Mouse (Mus musculus) B cell, adult 2 months (primary cell): ENCODE data around the gene Zfp386.
"Not testable (repeated sequence)": the region's sequence is repeated elsewhere in the genome, so short reads cannot be mapped to it uniquely, and the experiment has no call there.

ENCODE experiments used
- DNase-seq, 2 experiments: peaks; one replicate each; pipeline ENCODE4 v3.0.0; 2022

The Zfp386 gene

DNA sequence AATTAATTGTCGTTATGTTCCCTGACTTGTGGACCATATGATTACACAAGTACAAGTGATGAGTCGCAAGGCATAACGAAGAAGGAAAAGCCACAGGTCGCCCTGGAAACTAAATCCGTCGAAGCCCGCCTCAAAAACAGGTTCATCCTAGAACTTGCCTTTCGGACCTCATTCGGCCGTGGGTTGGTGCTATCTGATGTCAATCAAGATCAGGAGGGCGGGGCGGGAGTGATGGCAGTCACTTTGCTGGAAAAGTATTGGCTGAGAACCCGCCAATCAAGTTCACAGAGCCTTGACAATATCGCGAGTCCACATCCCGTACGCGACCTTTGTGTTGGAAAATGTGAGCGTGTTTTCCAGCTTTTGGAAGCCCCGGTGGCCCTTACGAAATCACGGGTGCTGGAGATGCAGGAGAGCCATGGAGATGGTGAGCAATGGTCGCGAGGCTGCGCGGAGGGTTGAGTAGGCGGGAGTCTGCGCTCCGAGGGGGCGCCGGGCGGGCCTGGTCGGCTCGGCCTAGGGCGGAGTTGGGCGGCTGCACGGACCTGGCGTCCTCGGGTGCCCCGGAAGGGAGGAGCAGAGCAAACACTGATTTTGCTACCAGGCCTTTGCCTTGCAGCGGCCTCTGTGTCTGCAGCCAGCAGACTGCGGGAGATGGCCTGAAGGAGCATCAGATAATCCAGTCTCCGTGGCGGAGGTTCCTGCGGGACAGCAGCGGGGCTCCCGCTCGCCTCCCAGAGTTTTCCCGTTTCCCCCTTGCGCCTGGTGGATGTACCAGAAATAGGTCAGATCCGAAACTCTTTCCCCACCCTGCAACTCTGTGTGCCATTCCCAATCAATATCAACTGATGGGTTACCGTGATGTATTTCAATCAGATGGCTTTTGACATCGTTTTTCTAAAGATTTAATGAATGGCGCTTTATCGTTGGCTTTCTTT, at the start of gene Zfp386:
TSS of gene Zfp386 (plus strand) at position 285 of the 938 bp plus-strand sequence.
- DNase-seq, result peak; percentile 95

DNA sequence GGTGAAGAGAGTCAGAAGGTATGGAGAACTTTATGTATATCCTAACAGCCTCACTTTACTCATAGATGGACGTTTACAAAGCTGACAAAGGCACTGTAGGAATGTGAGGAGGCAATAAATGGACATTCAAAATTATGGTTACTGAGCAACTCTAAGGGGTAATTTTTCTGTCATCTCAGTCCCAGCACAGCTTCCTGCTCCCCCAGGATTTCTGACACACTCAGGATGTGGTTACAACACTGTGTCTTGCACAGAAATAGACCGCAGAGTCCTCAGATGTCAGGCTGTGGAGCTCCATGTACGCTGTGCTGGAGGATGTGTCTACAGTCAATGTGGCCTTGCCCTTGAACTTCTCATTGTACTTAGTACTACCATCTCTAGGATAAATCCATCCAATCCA, 47.7 kb upstream of the Zfp386 start:
- DNase-seq, result not testable (repeated sequence)

DNA sequence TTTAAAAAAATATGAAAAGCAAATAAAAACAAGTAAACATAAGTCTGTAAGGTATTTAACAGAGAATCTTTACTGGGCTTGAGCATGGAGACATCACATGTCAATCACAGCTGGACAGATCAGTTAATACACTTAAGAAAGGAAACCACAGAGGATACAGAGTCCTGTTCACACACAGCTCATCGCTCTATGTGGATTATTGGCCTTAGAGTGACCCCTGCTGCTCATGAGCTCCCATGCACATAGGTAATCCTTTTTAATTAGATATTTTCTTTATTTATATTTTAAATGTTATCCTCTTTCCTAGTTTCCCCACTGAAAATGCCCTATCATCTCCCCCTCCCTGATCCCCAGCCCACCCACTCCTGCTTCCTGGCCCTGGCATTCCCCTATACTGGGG, 44.6 kb upstream of the Zfp386 start:
- not testable (repeated sequence) for DNase-seq

DNA sequence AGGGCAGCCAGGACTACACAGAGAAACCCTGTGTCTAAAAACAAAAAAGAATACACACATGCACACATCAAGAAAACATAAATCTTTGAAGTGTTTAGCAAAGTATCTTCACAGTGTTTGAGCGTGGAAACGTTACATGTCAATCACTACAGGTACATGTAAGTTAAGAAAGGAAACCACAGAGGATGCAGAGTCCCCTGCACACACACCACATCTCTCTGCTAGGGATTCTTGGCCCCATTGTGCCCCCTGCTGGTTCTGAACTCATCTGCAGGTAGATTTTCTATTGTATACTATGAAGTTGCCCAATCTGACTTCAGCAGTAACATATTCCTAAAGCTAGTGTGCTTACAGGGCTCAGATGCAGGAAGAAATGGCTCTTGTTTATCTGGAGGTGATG, 36.7 kb upstream of the Zfp386 start:
- peak; percentile 17 to 34 for DNase-seq

DNA sequence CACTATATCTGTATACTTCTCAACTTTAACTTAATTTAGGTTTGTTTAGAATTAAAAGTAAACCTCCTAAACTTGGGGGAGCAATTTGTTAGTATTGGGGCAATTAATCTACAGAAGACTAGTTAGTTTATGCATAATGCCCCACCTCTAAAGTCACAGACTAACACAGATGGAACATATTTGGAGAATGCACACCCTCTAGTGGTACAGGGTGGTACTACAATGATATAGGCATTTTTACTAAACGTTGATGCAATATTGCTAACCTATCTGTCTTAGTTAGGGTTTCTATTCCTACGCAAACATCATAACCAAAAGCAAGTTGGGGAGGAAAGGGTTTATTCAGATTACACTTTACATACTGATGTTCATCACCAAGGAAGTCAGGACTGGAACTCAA, 19.4 kb upstream of the Zfp386 start:
- DNase-seq, result peak; percentile 23 to 30

DNA sequence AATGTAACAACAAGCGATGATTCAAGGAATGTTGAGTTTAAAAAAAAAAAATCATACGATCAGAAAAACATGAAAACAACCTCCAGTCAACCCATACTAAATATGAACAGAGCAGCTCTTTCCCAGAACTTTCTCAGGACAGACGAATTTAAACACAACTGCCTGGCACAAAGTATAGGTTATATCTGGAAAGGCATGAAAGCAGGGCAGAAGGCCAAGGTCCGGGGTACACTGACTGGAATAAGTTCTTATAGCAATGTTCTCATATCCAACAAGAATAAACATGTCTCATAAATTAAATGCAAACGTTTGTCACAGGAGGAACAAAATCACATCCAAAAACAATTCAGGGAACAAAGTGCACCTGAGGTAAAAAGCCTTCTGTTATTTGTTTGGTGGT, 12.2 kb upstream of the Zfp386 start:
- no peak for DNase-seq

DNA sequence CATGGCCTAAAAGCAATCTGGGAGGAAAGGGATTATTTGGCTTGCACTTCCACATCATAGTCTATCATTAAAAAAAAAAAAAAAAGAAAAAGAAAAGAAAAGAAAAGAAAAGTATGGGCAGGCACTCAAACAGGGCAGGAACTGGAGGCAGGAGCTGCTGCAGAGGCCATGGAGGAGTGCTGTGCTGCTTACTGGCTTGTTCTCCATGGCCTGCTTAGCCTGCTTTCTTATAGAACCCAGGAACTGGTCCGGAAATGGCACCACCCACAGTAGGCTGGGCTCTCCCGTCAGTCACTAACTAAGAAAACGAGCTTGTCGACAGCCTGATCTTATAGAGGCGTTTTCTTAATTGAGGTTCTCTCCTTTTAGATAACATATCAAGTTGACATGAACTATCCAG, 2.7 kb upstream of the Zfp386 start:
- DNase-seq, result no peak

DNA sequence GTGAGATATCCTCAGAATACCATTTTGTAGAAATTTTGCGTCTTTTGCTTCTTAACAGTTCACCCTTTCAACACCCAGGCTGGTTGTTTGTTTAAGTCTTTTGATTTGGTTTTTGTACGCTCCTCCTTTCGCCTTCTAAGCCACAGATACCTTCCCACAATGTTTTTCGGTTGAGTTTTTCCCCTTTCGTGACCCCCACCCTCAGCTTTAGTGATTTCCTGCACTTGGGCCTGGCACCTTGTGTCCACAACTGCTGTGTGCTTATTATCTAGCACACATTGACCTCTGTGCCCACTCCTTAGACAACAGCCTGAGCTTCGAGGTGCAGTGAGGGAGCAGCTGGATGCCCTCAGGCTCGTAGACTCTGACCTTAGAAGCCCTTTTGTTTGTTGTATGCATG, 1.2 kb downstream of the Zfp386 start:
- DNase-seq, result no peak

DNA sequence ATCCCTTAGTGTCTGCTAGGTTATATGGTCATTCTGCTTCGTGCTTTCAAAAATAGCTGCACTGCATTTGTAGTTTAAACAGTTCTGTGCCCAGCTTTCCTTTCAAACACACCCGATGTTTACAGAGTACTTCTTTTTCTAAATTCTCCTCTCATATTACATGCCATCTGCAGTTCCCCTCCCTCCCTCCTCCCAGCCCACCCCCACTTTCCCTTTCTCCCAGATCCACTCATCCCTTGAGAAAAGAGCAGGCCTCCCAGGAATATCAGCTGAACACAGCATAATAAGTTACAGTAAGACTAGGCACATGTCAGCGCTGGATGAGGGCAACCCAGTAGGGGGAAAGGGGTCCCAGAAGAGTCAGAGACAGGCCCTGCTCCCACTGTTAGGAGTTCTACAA, 1.7 kb downstream of the Zfp386 start:
- no peak for DNase-seq

DNA sequence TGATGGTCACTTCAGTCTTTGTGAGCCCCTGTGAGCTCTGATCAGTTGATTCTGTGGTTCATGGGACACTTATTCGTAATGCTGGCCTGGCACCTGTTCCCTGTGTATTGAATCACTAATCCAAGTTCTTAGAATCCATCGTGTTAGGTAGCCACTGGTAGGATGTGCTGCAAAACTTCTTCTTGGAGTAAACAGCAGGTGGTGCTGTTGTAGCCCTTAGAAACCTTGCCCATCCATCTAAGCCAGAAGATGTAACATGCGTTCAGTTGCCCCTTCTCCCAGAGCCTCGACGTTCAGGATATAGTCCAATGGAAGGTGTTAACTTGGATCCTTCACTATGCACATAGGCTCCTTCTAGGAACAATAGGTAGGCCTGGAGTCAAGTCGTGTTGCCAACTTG, 2.2 kb downstream of the Zfp386 start:
- DNase-seq, result peak; percentile 46 to 47

DNA sequence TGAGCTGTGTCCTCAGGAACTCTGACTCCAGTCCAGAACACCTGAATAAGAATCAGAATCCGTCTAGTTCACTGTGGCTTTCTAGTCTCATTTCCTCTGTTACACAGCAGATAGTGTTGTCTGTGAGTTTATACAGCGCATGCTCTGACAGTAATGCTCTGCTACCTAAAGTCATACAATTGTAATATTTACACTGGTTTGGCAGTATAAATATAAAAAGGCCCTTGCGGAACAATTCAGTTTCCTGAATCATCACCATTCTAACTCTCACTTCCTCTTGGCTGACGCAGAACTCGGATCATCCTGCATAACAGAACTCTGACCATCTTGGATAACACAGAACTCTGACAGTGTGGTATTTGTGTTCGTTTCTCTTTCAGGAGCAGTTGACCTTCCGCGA, 6.8 kb downstream of the Zfp386 start:
- DNase-seq, result peak; percentile 40 to 44

DNA sequence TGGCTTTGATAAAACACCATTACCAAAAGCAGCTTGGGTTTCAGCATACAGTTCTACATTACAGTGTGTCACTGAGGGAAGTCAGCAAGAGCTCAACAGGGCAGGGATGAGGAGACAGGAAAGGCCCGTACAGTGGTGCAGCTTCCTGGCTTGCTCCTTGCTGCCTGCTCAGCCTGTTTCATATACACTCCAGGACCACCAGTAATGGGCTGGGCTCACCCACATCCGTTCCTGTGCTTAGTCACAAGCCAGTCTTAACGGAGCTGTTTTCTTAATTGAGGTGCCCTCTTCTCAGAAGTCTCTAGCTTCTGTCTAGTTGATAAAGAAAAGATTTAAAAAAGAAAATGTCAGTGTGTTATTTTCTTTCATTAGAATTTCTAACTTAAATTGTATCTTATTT, 8.6 kb downstream of the Zfp386 start:
- DNase-seq, result no peak

DNA sequence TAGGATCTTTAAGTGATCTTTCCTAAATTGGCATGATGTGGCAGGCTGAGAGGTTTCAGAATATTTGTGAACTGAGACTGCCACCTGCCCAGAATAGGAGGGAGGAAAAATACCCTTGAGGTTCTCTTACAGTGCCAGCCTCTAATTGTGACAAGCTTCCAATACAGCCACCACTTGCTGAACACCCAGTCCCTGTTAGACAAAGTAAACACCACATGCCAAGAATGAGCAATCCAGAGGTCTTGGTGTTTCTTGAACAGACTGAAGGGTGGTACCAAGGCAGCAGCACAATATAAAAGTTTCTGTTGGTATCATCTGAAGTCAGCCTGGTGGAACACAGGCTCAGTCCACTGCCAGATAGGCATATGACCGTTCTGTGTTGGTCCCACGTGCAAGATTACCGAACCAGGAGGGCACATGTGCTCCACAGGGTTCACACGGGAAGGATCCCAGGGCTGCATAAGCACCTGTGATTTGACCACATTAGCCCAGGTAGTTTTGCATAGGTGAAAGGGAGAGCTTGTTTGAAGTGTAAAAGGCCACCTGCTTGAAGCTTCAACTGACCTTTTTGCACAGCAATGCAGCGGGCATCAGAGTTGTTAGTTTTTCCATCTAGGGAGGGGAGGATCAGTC, 14.2 kb downstream of the Zfp386 start:
- no peak for DNase-seq

DNA sequence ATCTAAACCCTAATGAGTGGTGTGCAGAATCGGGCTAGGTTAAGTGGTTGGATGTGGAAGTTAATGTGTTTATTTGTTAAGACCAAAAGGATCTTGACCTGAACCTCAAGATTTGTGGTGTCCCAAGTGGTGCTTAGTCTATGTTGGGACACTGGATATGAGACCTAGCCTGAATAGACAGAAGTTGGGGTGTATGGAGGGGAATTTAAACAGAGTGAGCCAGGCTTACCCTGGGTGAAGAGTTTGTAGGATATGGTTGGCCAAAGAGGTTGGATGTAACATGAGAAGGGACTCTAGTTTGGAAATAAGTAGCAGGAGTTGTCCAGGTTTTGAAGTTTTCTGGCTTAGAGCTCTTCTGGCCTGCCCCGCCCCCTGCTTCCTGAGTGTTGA, 14.7 kb downstream of the Zfp386 start:
- no peak for DNase-seq

DNA sequence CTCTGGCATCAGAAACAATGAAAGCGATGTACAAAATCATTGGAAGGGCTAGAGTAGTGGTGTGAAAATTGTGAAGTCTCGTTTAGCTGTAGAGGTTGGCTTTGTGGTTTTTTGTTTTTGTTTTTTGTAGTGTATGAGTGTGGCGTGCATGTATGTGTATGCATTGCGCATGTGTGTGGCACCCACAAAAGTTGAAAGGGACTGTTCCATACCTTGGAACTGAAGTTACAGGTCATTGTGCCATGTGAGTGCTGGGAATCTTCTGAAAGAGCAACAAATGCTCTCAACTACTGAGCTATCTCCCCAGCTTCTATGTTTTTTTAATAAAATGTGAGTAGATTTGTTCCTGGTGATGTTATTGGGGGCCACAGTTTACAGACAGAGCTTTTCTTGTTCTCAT, 15.5 kb downstream of the Zfp386 start:
- DNase-seq, result no peak

DNA sequence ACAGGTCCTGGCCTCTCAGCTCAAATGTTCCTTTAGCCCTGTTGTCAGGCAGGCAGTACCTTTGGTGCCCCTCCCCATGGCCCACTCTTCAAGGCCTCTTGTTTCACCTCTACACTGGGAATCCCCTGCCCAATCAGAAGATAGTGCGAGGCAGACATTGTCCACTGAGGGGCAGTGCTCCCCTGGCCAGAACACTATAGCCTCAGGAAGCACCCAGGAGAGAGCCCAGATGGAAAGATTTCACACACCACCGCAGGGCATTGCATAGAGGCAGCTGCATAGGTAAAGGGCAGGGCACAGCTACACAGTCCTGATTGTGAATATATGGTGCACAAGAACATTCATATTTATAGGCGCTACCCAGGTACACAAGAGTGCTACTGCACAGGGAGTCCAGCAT, 23.5 kb downstream of the Zfp386 start:
- peak; percentile 9 to 12 for DNase-seq

DNA sequence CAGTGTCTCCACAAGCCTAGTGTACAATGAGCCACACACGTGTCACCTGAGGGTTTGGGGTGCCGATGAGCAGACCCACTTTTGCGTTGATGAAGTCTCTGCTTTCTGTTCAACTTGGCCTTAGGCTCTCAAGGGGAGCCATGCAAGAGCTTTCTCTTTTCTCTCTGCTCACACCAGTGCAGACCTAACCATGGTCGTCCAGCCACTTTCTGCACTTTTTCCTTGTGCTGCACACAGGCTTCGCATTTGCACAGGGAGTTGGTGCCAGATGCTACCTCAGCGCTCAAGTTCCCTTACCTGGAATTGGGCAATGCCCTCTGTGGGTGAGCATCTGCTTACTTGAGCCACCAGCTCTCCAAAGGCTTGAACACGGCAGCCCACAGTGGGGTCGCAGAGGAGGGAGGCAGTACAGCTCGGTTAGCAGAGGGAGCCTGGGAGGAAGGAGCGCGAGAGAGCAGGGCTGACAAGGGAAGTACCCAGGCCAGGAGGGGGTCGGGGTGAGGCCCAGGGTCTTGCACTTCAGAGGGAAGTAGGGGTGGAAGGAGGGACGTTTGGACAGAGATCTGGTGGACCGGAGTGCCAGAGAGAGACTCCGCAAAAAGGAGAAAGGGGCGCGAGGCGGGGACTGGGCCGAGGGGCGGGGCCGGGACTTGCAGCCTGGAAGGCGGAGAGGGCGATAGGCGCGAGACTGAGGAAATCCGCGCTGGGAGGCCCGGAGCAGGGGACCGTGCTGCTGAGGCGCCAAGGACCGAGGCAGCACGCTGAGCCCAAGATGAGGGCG, 29.7 kb downstream of the Zfp386 start, which contains the start of gene Vipr2:
TSS of gene Vipr2 (plus strand) at position 653 of the 781 bp plus-strand sequence.
- peak; percentile 31 to 33 for DNase-seq

DNA sequence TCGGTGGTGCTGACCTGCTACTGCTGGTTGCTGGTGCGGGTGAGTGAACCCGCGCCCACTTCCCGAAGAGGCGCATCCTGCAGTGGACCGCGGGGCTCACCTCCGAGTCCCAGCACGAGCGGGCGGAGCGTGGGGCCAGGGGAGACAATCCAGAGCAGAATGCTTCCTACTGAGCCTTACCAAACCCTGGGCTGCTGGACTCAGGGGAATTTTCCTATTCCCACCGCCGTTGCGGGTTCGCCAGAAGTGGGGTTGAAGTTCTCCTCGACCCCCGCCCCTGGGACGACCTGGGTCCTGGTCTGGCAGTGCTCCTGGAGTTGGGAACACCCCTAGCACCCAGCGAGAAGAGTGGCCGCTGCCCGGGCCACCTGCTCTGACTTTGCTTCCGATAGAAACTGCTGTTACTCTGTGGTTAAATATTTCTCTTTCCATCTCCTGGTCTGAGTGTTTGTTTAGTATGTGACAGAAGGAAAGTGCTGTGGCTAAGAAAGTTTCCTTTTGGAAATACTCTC, 30.4 kb downstream of the Zfp386 start:
- DNase-seq, result no peak

DNA sequence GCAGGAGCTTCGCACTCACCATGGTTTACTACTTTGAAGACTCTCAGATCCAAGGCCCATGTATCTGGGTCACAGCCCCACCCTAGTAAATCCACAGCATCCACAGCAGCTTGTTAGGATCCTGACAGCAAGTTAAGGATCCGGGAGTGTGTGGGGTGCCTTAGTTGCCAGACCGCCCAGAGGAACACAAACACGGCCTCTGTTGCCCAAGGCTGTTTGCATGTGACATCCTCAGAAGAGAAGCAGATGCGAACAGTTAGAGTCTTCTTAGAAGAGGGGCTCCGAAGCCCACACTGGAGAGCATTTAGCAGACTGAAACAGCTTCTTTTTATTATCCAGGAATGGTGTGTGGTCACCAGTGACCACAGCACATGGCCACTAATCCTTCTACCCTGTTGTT, 35.6 kb downstream of the Zfp386 start:
- DNase-seq, result no peak

DNA sequence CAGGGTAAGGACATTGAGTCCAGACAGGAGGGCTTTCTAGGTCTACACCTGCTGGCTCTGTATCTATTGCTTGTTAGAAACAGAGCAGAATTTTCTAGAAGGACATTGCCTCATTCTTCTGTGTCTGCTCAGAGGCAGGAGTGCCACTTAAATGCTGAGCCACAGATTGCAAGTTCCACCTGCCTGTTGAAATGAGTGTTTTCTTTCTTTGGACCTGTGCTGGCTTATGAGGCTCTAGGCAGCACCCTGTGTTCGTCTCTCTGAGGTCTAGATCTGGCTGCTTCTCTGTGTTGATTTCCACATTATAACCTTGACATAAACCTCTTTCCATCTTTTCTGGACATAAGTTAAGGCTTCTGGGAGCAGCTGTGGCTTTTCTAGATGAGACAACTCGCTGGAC, 36.8 kb downstream of the Zfp386 start:
- DNase-seq, result no peak

DNA sequence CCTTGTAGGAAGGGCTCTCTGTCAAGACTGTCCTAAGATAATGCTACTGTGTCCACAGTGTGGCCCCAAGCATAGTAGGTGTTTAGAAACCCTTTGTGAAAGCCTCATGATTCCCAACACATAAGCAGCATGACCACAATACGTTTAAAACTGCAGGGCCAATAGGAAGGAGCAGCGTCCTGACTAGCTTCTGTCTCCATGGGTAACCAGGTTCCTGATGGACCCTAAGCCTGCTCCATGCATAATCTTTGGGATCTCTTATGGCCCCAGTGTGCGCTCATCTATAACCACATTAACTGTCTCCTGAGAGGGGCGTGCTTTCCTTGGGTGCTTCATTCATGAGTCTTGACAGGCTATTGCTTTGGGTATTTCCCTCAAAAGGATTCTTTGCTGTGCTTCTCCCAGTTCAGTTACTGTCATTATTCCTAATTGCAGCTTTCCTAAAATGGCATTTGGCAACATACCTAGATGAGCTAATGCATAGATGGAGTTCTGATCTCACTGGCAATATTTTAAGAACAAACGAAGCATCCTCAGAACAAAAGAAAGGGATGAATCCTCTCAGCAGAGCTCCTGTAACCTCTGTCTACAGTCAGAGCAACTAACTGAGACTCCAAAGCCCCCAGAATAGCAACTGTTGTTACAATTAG, 39.6 kb downstream of the Zfp386 start:
- DNase-seq, result no peak

DNA sequence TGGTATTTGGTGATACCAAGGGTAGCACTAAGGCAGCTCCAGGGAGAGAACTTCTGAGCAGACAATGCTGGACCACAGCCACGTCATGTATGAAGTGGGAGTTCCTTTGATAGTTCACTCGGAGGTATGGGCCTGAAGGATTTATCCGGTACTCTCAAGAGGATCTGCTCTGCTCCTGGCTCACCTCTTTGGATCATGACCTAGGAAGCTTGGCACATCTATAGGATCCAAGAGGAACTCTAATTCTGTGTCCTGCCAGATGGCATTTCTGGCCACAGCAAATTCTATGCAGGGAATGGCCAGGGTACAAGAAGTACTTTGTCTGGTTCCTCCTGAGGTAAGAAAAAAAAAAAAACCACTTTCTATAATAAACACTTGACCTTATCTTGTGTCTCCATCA, 42.3 kb downstream of the Zfp386 start:
- DNase-seq, result no peak
